Mouse (Mus musculus): ENCODE data around the gene Chst15. TPM values are rescaled to one million over a fixed set of nuclear protein-coding genes. Genes with fewer than 3 reads are reported as not detected.

The Chst15 gene
- polyA plus RNA-seq, 1 experiment from 2014 or later, result 21.2 TPM

DNA sequence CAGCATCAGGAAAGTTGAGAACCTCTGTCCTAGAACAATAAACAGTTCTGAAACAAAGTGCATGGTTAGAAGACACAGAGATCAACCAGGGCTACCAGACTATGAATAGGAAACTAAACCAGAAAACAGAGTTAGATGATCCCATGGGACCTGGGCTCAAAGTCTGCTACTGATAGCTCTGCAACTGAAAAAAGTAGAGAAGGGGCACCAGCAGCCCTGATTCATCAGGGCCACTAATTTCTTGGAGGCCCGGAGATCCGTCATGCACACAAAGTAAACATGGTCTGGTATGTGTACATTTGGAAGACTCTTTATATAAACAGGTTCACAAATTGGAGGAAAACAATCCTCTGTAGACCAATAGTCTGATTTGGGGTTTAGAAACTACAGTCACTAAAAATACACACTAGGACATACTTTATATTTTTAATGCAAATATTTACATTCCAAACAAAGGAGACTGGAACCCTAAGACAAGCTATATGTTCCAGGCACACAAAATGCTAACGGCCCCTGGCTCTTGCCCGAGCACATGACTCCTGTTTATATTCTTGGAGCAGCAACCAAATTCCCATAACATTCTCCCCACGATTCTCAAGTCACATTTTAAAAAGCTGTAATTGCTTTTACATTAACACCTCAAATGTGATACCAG, 8.4 kb downstream of the Chst15 start:
- WGBS, result 49% methylated on average over 5 of the region's 5 CpGs
- no peak for ATAC-seq (ENCODE audit: insufficient number of reproducible peaks, insufficient read depth, low FRiP score, low TSS enrichment, low read depth)

DNA sequence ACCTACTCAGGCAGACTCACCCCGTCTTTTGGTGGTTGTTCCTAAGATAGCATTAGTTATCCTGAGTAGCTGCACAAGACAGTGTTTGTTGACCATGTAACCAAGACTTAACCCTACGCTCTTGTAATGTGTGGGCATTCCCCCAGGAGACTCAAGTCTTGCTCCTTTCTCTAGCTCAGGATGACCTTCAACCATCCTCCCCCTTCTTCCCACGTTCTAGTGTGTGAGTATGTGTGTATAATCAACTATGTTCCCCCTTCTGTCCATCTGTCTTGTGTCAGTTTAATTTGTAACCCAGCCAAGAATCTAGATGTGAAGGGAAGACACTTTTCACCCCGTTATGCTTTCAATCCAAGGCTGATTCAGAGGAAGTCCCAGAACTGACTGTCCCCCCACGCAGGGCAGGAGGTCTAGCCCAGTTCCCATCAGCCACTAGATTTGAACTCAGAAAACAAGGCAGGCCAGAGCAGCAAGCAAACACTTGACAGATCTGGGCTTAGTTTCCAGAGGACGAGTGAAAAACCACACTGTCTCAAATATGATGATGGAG, 9.2 kb downstream of the Chst15 start:
- Histone ChIP-seq H3K27ac (no peak overlapping the region), H3K27me3 (no peaks in the 10 kb centered on the region), H3K9me3 (no peaks in the 10 kb centered on the region), H3K4me3 (replicated peaks) (no peak overlapping the region), H3K4me1 (replicated peaks) (peaks cover 19% of the 10 kb centered on the region), H3K4me2 (no peak overlapping the region), H3K9ac (replicated peaks) (no peak overlapping the region), H3K36me3 (no peaks in the 10 kb centered on the region)
- no peak for ATAC-seq (ENCODE audit: insufficient number of reproducible peaks, insufficient read depth, low FRiP score, low TSS enrichment, low read depth)
- WGBS, result 81% methylated on average over 6 of the region's 6 CpGs

More for the DNA sequence above, 8.4 kb downstream of the Chst15 start:
- Histone ChIP-seq H3K27ac (no peak overlapping the region), H3K9ac (replicated peaks) (no peak overlapping the region), H3K4me1 (replicated peaks) (peaks cover 23% of the 10 kb centered on the region), H3K36me3 (no peaks in the 10 kb centered on the region), H3K4me2 (no peak overlapping the region), H3K9me3 (no peaks in the 10 kb centered on the region), H3K27me3 (peaks cover 4% of the 10 kb centered on the region; the same call in 1 of the 2 replicates), H3K4me3 (replicated peaks) (no peak overlapping the region)

DNA sequence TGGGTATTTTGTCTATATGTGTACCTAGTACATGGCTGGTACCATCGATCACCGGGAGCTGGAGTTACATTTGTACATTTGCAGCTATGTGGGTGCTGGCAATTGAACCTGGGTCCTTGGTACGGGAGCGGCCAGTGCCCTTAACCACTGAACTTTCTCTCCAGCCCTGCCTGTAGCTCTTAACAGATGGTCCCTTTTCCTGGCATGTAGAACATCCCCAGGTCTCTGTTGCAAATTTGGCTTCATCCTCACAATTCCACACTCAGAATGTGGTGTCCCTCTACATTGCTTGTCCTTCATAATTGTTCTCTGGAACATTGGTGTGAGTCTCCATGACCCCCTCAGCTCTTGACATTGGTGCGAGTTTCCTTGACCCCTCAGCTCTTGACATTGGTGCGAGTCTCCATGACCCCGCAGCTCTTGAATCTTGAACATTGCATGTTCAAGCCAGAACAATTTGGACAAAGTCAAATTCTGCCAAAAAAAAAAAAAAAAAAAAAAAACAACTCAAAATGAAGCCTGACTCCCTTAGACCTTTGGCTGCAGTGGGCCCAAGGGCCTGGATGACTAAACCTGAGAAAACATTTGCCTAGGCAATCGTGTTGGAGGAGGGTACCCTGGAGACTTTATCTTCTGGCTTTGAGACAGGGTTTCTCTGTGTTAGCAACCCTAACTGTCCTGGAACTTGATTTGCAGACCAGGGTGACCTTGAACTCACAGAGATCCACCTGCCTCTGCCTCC, 10.2 kb downstream of the Chst15 start:
- 92% methylated on average over 8 of the region's 8 CpGs for WGBS
- no peak for ATAC-seq (ENCODE audit: insufficient number of reproducible peaks, insufficient read depth, low FRiP score, low TSS enrichment, low read depth)
- no peaks in the 10 kb centered on the region for H3K27me3 ChIP-seq

GRCm38 (mm10) chr7:132305492-132306375, 11.3 kb downstream of the Chst15 start:
- Histone ChIP-seq H3K9me3 (no peaks in the 10 kb centered on the region), H3K4me3 (replicated peaks) (no peak overlapping the region), H3K9ac (replicated peaks) (no peak overlapping the region), H3K36me3 (no peaks in the 10 kb centered on the region), H3K27ac (no peak overlapping the region), H3K4me1 (replicated peaks) (peaks cover 20% of the 10 kb centered on the region), H3K4me2 (no peak overlapping the region), H3K27me3 (no peaks in the 10 kb centered on the region)
- whole genome bisulfite sequencing, result 88% methylated on average over 5 of the region's 5 CpGs
- no peak for ATAC-seq (ENCODE audit: insufficient number of reproducible peaks, insufficient read depth, low FRiP score, low TSS enrichment, low read depth)

More for the DNA sequence above, 10.2 kb downstream of the Chst15 start:
- Histone ChIP-seq H3K4me3 (replicated peaks) (no peak overlapping the region), H3K9ac (replicated peaks) (no peak overlapping the region), H3K27ac (no peak overlapping the region), H3K4me1 (replicated peaks) (peaks cover 18% of the 10 kb centered on the region), H3K36me3 (no peaks in the 10 kb centered on the region), H3K4me2 (no peak overlapping the region), H3K9me3 (no peaks in the 10 kb centered on the region)

DNA sequence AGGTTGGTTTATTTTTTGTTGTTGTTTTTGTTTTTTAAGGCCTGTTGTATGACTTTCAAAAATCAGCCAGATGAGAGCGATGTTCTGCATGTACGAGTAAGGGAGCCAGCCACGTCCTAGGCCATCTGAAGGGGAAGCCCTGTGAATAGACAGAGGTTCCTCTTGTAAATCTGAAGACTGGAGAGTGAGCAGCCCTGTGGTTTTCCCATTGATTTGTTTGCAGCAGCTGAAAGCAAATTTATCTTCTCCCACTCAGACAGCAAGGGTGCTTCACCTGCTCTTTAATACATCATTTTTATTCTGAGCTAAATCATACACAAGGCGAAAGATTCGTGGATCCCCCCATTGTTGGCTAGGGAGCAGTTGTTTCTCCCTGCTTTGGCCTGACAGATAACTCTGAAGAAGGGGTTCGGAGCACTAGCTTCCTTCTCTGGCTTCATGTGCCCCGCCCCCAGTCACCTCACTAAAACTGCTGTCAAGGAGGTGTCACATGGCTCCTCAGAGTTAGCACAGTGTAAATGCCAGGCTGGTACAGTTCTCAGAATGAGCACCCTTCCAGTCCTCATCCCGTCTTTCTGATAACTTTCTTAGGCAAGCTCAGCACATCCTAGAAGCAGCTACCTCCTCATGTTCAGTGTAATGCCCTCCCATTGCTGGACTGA, 12.5 kb downstream of the Chst15 start:
- WGBS, result 75% methylated on average over 8 of the region's 8 CpGs
- Histone ChIP-seq H3K9me3 (no peaks in the 10 kb centered on the region), H3K4me3 (replicated peaks) (no peak overlapping the region), H3K27me3 (no peaks in the 10 kb centered on the region), H3K4me2 (no peak overlapping the region), H3K9ac (replicated peaks) (no peak overlapping the region), H3K4me1 (replicated peaks) (peaks cover 28% of the 10 kb centered on the region), H3K27ac (no peak overlapping the region), H3K36me3 (no peaks in the 10 kb centered on the region)
- no peak for ATAC-seq (ENCODE audit: insufficient number of reproducible peaks, insufficient read depth, low FRiP score, low TSS enrichment, low read depth)

- Histone ChIP-seq H3K4me3 (replicated peaks) (no peak overlapping the region), H3K27ac (no peak overlapping the region), H3K36me3 (no peaks in the 10 kb centered on the region), H3K4me1 (replicated peaks) (peaks cover 34% of the 10 kb centered on the region), H3K9ac (replicated peaks) (no peak overlapping the region), H3K4me2 (no peak overlapping the region), H3K27me3 (no peaks in the 10 kb centered on the region), H3K9me3 (no peaks in the 10 kb centered on the region)
- WGBS, result 70% methylated on average over 7 of the region's 7 CpGs
- ATAC-seq (ENCODE audit: insufficient number of reproducible peaks, insufficient read depth, low FRiP score, low TSS enrichment, low read depth), result no peak
Measured at GRCm38 (mm10) chr7:132303988-132304387, 13.0 kb downstream of the Chst15 start.

DNA sequence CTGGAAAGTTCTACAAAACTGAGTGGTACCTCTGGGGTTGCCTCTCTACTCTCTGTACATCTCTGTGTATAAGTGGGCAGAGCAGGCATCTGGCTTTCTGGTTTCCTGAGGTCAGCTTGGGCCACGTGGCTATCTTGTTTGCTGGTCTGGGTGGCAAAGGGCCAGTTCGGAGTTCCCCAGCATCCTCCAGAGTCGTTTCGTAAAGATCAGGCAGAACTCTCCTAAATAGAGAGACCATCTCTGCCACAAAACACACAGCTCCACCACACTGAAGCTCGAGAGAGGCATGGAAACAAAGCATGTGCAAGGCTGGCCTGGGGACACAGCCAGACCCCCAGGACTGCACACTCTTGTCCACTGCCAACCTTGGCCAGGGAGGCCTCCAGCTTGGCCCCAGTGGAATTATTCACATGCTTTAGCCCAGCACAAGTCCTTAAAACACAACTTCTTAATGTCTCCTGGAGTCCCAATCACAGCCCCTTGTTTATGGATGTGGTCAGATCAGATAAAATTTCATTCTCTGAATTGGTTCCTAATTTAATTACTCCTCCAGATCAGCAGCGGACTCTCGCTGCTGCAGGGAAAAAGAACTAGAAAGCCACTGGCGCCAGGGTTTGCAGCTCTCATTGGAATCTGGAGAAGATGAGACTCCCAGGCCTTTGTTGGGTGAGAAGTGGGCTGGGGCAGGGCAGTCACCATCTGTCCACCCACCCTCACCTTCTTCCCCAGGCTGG, 14.4 kb downstream of the Chst15 start:
- H3K36me3 ChIP-seq, result no peaks in the 10 kb centered on the region
- H3K9me3 ChIP-seq, result no peaks in the 10 kb centered on the region
- H3K9ac ChIP-seq (replicated peaks), result no peak overlapping the region
- no peak overlapping the region for H3K4me2 ChIP-seq
- 68% methylated on average over 8 of the region's 8 CpGs for WGBS
- no peak for ATAC-seq (ENCODE audit: insufficient number of reproducible peaks, insufficient read depth, low FRiP score, low TSS enrichment, low read depth)
- no peak overlapping the region for H3K27ac ChIP-seq
- H3K4me3 ChIP-seq (replicated peaks), result no peak overlapping the region
- peaks cover 39% of the 10 kb centered on the region for H3K4me1 ChIP-seq (replicated peaks)
- no peaks in the 10 kb centered on the region for H3K27me3 ChIP-seq

- Histone ChIP-seq H3K27ac (no peak overlapping the region), H3K4me3 (replicated peaks) (no peak overlapping the region), H3K4me2 (no peak overlapping the region), H3K9me3 (no peaks in the 10 kb centered on the region), H3K27me3 (no peaks in the 10 kb centered on the region), H3K36me3 (no peaks in the 10 kb centered on the region), H3K4me1 (replicated peaks) (peaks cover 39% of the 10 kb centered on the region), H3K9ac (replicated peaks) (no peak overlapping the region)
- no peak for ATAC-seq (ENCODE audit: insufficient number of reproducible peaks, insufficient read depth, low FRiP score, low TSS enrichment, low read depth)
- 14% methylated on average over 5 of the region's 5 CpGs for WGBS
Measured at GRCm38 (mm10) chr7:132299661-132300210, 17.3 kb downstream of the Chst15 start.

DNA sequence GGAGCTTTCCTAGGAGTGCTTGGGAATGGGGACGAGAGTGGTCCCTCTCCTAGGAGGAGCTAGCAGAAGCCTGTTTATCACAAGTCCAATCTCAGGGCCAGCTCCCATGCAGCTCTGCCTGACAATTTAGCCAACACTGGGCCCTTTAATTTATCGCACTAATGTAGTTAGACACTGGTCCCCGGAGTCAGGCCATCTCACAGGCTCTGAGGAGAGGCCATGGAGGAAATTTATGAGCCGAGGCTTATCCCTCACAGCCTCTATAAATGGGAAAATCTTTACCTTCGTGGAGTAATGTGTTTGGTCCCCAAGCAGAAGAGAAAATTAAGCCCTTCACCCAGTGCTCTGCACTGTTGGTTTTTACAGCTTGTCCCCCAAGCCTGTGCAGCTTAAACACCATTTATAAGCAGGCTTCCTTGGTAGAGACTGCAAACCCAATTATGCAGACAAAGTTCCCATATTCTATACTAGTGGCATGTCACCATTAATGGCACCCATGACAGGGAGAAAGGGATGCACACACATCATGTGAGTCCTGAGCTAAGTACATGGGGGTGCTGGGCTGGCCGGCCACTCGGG, 18.5 kb downstream of the Chst15 start:
- no peaks in the 10 kb centered on the region for H3K36me3 ChIP-seq
- 39% methylated on average over 7 of the region's 7 CpGs for WGBS
- H3K9ac ChIP-seq (replicated peaks), result no peak overlapping the region
- no peaks in the 10 kb centered on the region for H3K9me3 ChIP-seq
- no peak overlapping the region for H3K27ac ChIP-seq
- H3K27me3 ChIP-seq, result no peaks in the 10 kb centered on the region
- no peak overlapping the region for H3K4me2 ChIP-seq
- no peak overlapping the region for H3K4me3 ChIP-seq (replicated peaks)
- H3K4me1 ChIP-seq (replicated peaks), result peaks cover 48% of the 10 kb centered on the region
- no peak for ATAC-seq (ENCODE audit: insufficient number of reproducible peaks, insufficient read depth, low FRiP score, low TSS enrichment, low read depth)
